Mouse (Mus musculus): ENCODE measurements around the gene Oxgr1.

- TF ChIP-seq CTCF (IDR thresholded peaks at IDR 0.05; ENCODE audit: control insufficient read depth, insufficient read depth, insufficient replicate concordance, low read depth, low read length), result no peak
- no peak for TF ChIP-seq POLR2A (IDR thresholded peaks at IDR 0.05; ENCODE audit: control insufficient read depth, low read depth, low read length)
Measured at GRCm38 (mm10) chr14:120089006-120089648, 46.9 kb upstream of the Oxgr1 start.
